ENCODE assay signal across 16 mouse cellular contexts in the genomic region with DNA sequence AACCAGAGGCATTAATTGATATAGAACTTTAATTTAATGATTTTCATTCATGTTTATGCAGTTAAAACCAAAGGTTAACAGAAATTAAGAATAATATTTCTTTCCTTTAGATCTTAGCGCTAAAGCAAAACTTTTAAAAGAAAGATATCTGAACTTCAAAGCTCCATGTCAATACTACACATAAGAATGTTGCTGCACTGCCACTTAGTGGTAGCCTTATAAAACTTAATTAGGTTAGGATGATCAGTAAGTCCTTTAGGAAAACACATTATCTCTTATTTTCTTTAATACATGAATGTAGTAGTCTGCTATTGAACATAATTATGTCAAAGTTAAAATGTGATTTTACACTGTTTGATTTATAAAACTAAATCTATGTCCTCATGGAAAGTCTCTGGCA.
A peak's percentile ranks its signal among the peaks of the same experiment; 100 is the strongest.
DNase-seq lines count a peak whose midpoint lies in the region; ATAC-seq and TF ChIP-seq lines count a peak whose summit lies in the region.
"Had no signal": no experiment of that assay in that cellular context is flagged by ENCODE, and none has a peak within 500 bp of the region (broad histone marks: within the 10 kb centered on the region; RNA-seq: fewer than 3 reads in every experiment).

No protein-coding gene starts in this region.

- no peaks in the 10 kb centered on the region for H3K36me3 ChIP-seq in intestine, postnatal 0 days (ENCODE audit: control insufficient read depth, insufficient read depth)
- H3K36me3 ChIP-seq in intestine, embryonic 15.5 days: no peaks in the 10 kb centered on the region
- H3K36me3 ChIP-seq in forebrain, embryonic 15.5 days: no peaks in the 10 kb centered on the region
- H3K36me3 ChIP-seq: embryonic facial prominence, embryonic 12.5 days; G1E; midbrain, embryonic 12.5 days; neural tube, embryonic 15.5 days had no signal

- WGBS in intestine, postnatal 0 days: 38% methylated on average over 1 of the region's 1 CpGs
- 57% methylated on average over 1 of the region's 1 CpGs for WGBS in intestine, embryonic 15.5 days
- 48% methylated on average over 1 of the region's 1 CpGs for WGBS in forebrain, embryonic 15.5 days

- H3K27me3 ChIP-seq in intestine, postnatal 0 days (replicated peaks; ENCODE audit: control insufficient read depth, insufficient read depth, low read length): no peaks in the 10 kb centered on the region
- no peaks in the 10 kb centered on the region for H3K27me3 ChIP-seq in intestine, embryonic 15.5 days (replicated peaks)
- no peaks in the 10 kb centered on the region for H3K27me3 ChIP-seq in forebrain, embryonic 15.5 days
- H3K27me3 ChIP-seq: embryonic facial prominence, embryonic 12.5 days; midbrain, embryonic 12.5 days; neural tube, embryonic 15.5 days had no signal

- peak; percentile 13 for DNase-seq in thymus, postnatal 14 days
- DNase-seq in thymus, adult 18-20 months: no peak
- DNase-seq in brain, embryonic 14.5 days (ENCODE audit: low read depth): peak; percentile 50
- DNase-seq: adrenal gland, adult 2 months; heart, adult 11 months; kidney, postnatal 14 days; right cerebral cortex, postnatal 4 days had no signal

- no peak overlapping the region for H3K4me2 ChIP-seq in intestine, postnatal 0 days (replicated peaks; ENCODE audit: low read depth)
- H3K4me2 ChIP-seq in intestine, embryonic 15.5 days (replicated peaks): no peak overlapping the region
- no peak overlapping the region for H3K4me2 ChIP-seq in forebrain, embryonic 15.5 days (replicated peaks)
- H3K4me2 ChIP-seq: embryonic facial prominence, embryonic 12.5 days; midbrain, embryonic 12.5 days; neural tube, embryonic 15.5 days had no signal

- no peak overlapping the region for H3K4me3 ChIP-seq in intestine, postnatal 0 days (ENCODE audit: low read depth, low read length)
- no peak overlapping the region for H3K4me3 ChIP-seq in intestine, embryonic 15.5 days (replicated peaks)
- no peak overlapping the region for H3K4me3 ChIP-seq in forebrain, embryonic 15.5 days
- H3K4me3 ChIP-seq: embryonic facial prominence, embryonic 12.5 days; midbrain, embryonic 12.5 days; neural tube, embryonic 15.5 days had no signal

- no peaks in the 10 kb centered on the region for H3K4me1 ChIP-seq in intestine, postnatal 0 days (replicated peaks; ENCODE audit: control insufficient read depth, insufficient read depth, low read length)
- H3K4me1 ChIP-seq in intestine, embryonic 15.5 days (replicated peaks): no peaks in the 10 kb centered on the region
- no peaks in the 10 kb centered on the region for H3K4me1 ChIP-seq in forebrain, embryonic 15.5 days
- H3K4me1 ChIP-seq: embryonic facial prominence, embryonic 12.5 days; midbrain, embryonic 12.5 days; neural tube, embryonic 15.5 days had no signal

- peak; percentile 41 for TF ChIP-seq CTCF in intestine, postnatal 0 days (IDR thresholded peaks at IDR 0.05; ENCODE audit: low read depth)
- TF ChIP-seq CTCF in brain, embryonic 14.5 days (IDR thresholded peaks at IDR 0.05; ENCODE audit: borderline replicate concordance, extremely low read depth, insufficient read depth, insufficient read length): no peak

- no peaks in the 10 kb centered on the region for H3K9me3 ChIP-seq in intestine, postnatal 0 days (ENCODE audit: control insufficient read depth)
- no peaks in the 10 kb centered on the region for H3K9me3 ChIP-seq in intestine, embryonic 15.5 days
- H3K9me3 ChIP-seq in forebrain, embryonic 15.5 days: no peaks in the 10 kb centered on the region
- H3K9me3 ChIP-seq: embryonic facial prominence, embryonic 12.5 days; G1E; midbrain, embryonic 12.5 days; neural tube, embryonic 15.5 days had no signal

- no peak overlapping the region for H3K27ac ChIP-seq in intestine, postnatal 0 days (ENCODE audit: low read depth, low read length)
- no peak overlapping the region for H3K27ac ChIP-seq in intestine, embryonic 15.5 days
- no peak overlapping the region for H3K27ac ChIP-seq in forebrain, embryonic 15.5 days (replicated peaks)
- H3K27ac ChIP-seq: embryonic facial prominence, embryonic 12.5 days; liver, embryonic 14.5 days; midbrain, embryonic 12.5 days; neural tube, embryonic 15.5 days had no signal

- ATAC-seq in intestine, postnatal 0 days: no peak
- ATAC-seq in intestine, embryonic 15.5 days: no peak
- ATAC-seq in megakaryocyte progenitor cell, adult 5-6 weeks (replicated peaks; ENCODE audit: poor library complexity): no peak
- ATAC-seq in forebrain, embryonic 15.5 days (replicated peaks): no peak

- no peak for TF ChIP-seq POLR2A in brain, embryonic 14.5 days (IDR thresholded peaks at IDR 0.05; ENCODE audit: borderline replicate concordance, extremely low read depth, insufficient read depth, insufficient read length, poor library complexity, severe bottlenecking)

- H3K9ac ChIP-seq in intestine, postnatal 0 days (ENCODE audit: low read depth, low read length): no peak overlapping the region
- H3K9ac ChIP-seq in intestine, embryonic 15.5 days: no peak overlapping the region
- no peak overlapping the region for H3K9ac ChIP-seq in forebrain, embryonic 15.5 days (replicated peaks)
- H3K9ac ChIP-seq: embryonic facial prominence, embryonic 12.5 days; liver, embryonic 14.5 days; midbrain, embryonic 12.5 days; neural tube, embryonic 15.5 days had no signal

Comparison
In these comparisons a context has a peak if more than half of its experiments do, and no peak if none do; other contexts are left out.
1. DNase-seq: peak in thymus, postnatal 14 days (single experiment) and brain, embryonic 14.5 days (single experiment); none in thymus, adult 18-20 months (0 of 2).